Mouse (Mus musculus): ENCODE results near the gene Glis3.

- TF ChIP-seq CTCF (IDR thresholded peaks at IDR 0.05; ENCODE audit: borderline replicate concordance, insufficient read depth, low read length) (no peak), POLR2A (IDR thresholded peaks at IDR 0.05; ENCODE audit: low read depth, low read length) (no peak)
Measured at GRCm38 (mm10) chr19:28343640-28344039, 336.2 kb downstream of the Glis3 start.
